Mouse (Mus musculus): Measurements from ENCODE around the gene Atp9a. TPM values are rescaled to one million over a fixed set of nuclear protein-coding genes. Genes with fewer than 3 reads are reported as not detected.

The Atp9a gene
- total and polyA plus RNA-seq, 3 experiments, result not detected

GRCm38 (mm10) chr2:168625091-168625490 lies 117.1 kb downstream of the Atp9a start:
- no peaks in the 10 kb centered on the region for H3K4me1 ChIP-seq (ENCODE audit: control insufficient read depth in 1 of 2, insufficient read depth in 2 of 2, low read length in 2 of 2)

DNA sequence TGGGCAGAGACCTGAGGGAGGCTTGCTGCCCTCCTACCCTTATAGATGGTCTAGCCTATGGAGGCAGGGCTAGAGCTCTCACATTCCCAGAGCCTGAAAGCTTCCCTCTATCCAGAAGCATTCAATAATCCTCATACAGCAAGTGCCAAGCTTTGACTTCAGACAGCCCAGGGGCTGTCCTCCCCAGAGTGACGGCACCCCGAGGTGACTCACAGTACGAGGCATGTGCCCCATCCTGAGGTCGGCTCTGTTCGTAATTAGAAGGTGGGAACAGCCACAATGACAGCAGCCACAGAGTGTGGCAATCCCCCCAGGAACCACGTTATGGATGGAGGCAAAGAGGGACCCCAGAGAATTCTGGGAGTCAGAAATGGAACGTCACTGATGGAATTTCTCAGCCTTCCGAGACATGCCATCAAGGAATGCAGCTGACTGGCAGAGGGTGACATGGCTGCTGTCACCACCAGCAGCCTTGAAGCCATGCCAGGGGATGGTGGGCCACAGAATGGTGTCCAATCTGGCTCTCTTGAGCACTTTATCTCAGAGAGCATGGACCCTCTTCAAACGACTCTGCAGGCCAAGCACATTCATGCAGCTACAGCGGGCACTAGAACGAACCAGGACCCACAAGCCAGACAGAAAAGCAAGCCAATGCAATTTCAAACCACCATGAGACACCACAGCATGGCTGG lies 121.0 kb downstream of the Atp9a start:
- TF ChIP-seq POLR2AphosphoS5 (IDR thresholded peaks at IDR 0.05; ENCODE audit: borderline replicate concordance, low read depth, low read length), result no peak
- Histone ChIP-seq H3K9me3 (replicated peaks; ENCODE audit: insufficient read depth, low read length) (no peaks in the 10 kb centered on the region), H3K27me3 (ENCODE audit: control insufficient read depth in 1 of 2, insufficient read depth in 2 of 2, low read length in 2 of 2) (no peaks in the 10 kb centered on the region), H3K4me3 (ENCODE audit: control insufficient read depth in 1 of 2, insufficient read depth in 1 of 2, low read depth in 2 of 2, low read length in 2 of 2) (no peak overlapping the region), H3K4me1 (ENCODE audit: control insufficient read depth in 1 of 2, insufficient read depth in 2 of 2, low read length in 2 of 2) (no peaks in the 10 kb centered on the region), H3K9ac (ENCODE audit: control insufficient read depth, low read depth, low read length, poor library complexity, severe bottlenecking) (no peak overlapping the region), H3K27ac (ENCODE audit: control insufficient read depth, low read depth, low read length) (no peak overlapping the region), H3K79me2 (ENCODE audit: control insufficient read depth, insufficient read depth, low read length, poor library complexity) (no peaks in the 10 kb centered on the region), H3K36me3 (ENCODE audit: control insufficient read depth in 1 of 2, insufficient read depth in 2 of 2, low read length in 2 of 2) (no peaks in the 10 kb centered on the region)
- DNase-seq (ENCODE audit: low read depth, low spot score), result no peak

More at GRCm38 (mm10) chr2:168625091-168625490, 117.1 kb downstream of the Atp9a start:
- Histone ChIP-seq H3K36me3 (ENCODE audit: control insufficient read depth in 1 of 2, insufficient read depth in 2 of 2, low read length in 2 of 2) (no peaks in the 10 kb centered on the region), H3K9ac (ENCODE audit: control insufficient read depth, low read depth, low read length, poor library complexity, severe bottlenecking) (no peak overlapping the region), H3K9me3 (replicated peaks; ENCODE audit: insufficient read depth, low read length) (no peaks in the 10 kb centered on the region), H3K27me3 (ENCODE audit: control insufficient read depth in 1 of 2, insufficient read depth in 2 of 2, low read length in 2 of 2) (no peaks in the 10 kb centered on the region), H3K79me2 (ENCODE audit: control insufficient read depth, insufficient read depth, low read length, poor library complexity) (no peaks in the 10 kb centered on the region), H3K27ac (ENCODE audit: control insufficient read depth, low read depth, low read length) (no peak overlapping the region), H3K4me3 (ENCODE audit: control insufficient read depth in 1 of 2, insufficient read depth in 1 of 2, low read depth in 2 of 2, low read length in 2 of 2) (no peak overlapping the region)
- DNase-seq (ENCODE audit: low read depth, low spot score), result no peak
- TF ChIP-seq MAFK (IDR thresholded peaks at IDR 0.05; ENCODE audit: borderline replicate concordance, low read depth, low read length) (no peak), EP300 (IDR thresholded peaks at IDR 0.05; ENCODE audit: low read depth in 1 of 2, low read length in 2 of 2) (no peak), ELF1 (IDR thresholded peaks at IDR 0.05; ENCODE audit: low read depth, low read length) (no peak), E2F4 (IDR thresholded peaks at IDR 0.05; ENCODE audit: borderline replicate concordance, low read depth, low read length) (no peak), ZNF384 (IDR thresholded peaks at IDR 0.05; ENCODE audit: low read depth, low read length) (no peak), ZMIZ1 (IDR thresholded peaks at IDR 0.05; ENCODE audit: low read depth, low read length) (no peak), MYC (IDR thresholded peaks at IDR 0.05; ENCODE audit: low read depth, low read length) (no peak), USF2 (IDR thresholded peaks at IDR 0.05; ENCODE audit: borderline replicate concordance in 1 of 2, insufficient read depth in 1 of 2, low read depth in 1 of 2, low read length in 2 of 2) (no peak)

GRCm38 (mm10) chr2:168618205-168618717 lies 123.9 kb downstream of the Atp9a start:
- Histone ChIP-seq H3K27me3 (ENCODE audit: control insufficient read depth in 1 of 2, insufficient read depth in 2 of 2, low read length in 2 of 2) (no peaks in the 10 kb centered on the region), H3K4me1 (ENCODE audit: control insufficient read depth in 1 of 2, insufficient read depth in 2 of 2, low read length in 2 of 2) (no peaks in the 10 kb centered on the region), H3K4me3 (ENCODE audit: control insufficient read depth in 1 of 2, insufficient read depth in 1 of 2, low read depth in 2 of 2, low read length in 2 of 2) (no peak overlapping the region), H3K9me3 (replicated peaks; ENCODE audit: insufficient read depth, low read length) (no peaks in the 10 kb centered on the region), H3K79me2 (ENCODE audit: control insufficient read depth, insufficient read depth, low read length, poor library complexity) (no peaks in the 10 kb centered on the region), H3K36me3 (ENCODE audit: control insufficient read depth in 1 of 2, insufficient read depth in 2 of 2, low read length in 2 of 2) (no peaks in the 10 kb centered on the region), H3K9ac (ENCODE audit: control insufficient read depth, low read depth, low read length, poor library complexity, severe bottlenecking) (no peak overlapping the region), H3K27ac (ENCODE audit: control insufficient read depth, low read depth, low read length) (no peak overlapping the region)
- no peak for TF ChIP-seq NELFE (IDR thresholded peaks at IDR 0.05; ENCODE audit: low read depth, low read length)
- TF ChIP-seq ZNF384 (IDR thresholded peaks at IDR 0.05; ENCODE audit: low read depth, low read length), result no peak
- no peak for TF ChIP-seq TAL1 (IDR thresholded peaks at IDR 0.05; ENCODE audit: low read length)
- TF ChIP-seq MXI1 (IDR thresholded peaks at IDR 0.05; ENCODE audit: low read depth, low read length), result no peak
- TF ChIP-seq MYB (IDR thresholded peaks at IDR 0.05; ENCODE audit: low read depth, low read length), result no peak
- TF ChIP-seq ZMIZ1 (IDR thresholded peaks at IDR 0.05; ENCODE audit: low read depth, low read length), result no peak
- TF ChIP-seq EP300 (IDR thresholded peaks at IDR 0.05; ENCODE audit: low read depth in 1 of 2, low read length in 2 of 2), result no peak
- no peak for TF ChIP-seq USF2 (IDR thresholded peaks at IDR 0.05; ENCODE audit: borderline replicate concordance in 1 of 2, insufficient read depth in 1 of 2, low read depth in 1 of 2, low read length in 2 of 2)
- TF ChIP-seq GABPA (IDR thresholded peaks at IDR 0.05; ENCODE audit: low read depth, low read length), result no peak
- TF ChIP-seq HCFC1 (IDR thresholded peaks at IDR 0.05; ENCODE audit: low read depth, low read length), result no peak
- no peak for TF ChIP-seq ELF1 (IDR thresholded peaks at IDR 0.05; ENCODE audit: low read depth, low read length)
- TF ChIP-seq KAT2A (conservative IDR thresholded peaks at IDR 0.05; ENCODE audit: low read depth, low read length), result no peak
- TF ChIP-seq SMC3 (IDR thresholded peaks at IDR 0.05; ENCODE audit: low read depth, low read length), result no peak
- no peak for DNase-seq (ENCODE audit: low read depth, low spot score)

Measured in MEL (cell line).